ENCODE assay signal across 10 mouse cellular contexts in the genomic region with DNA sequence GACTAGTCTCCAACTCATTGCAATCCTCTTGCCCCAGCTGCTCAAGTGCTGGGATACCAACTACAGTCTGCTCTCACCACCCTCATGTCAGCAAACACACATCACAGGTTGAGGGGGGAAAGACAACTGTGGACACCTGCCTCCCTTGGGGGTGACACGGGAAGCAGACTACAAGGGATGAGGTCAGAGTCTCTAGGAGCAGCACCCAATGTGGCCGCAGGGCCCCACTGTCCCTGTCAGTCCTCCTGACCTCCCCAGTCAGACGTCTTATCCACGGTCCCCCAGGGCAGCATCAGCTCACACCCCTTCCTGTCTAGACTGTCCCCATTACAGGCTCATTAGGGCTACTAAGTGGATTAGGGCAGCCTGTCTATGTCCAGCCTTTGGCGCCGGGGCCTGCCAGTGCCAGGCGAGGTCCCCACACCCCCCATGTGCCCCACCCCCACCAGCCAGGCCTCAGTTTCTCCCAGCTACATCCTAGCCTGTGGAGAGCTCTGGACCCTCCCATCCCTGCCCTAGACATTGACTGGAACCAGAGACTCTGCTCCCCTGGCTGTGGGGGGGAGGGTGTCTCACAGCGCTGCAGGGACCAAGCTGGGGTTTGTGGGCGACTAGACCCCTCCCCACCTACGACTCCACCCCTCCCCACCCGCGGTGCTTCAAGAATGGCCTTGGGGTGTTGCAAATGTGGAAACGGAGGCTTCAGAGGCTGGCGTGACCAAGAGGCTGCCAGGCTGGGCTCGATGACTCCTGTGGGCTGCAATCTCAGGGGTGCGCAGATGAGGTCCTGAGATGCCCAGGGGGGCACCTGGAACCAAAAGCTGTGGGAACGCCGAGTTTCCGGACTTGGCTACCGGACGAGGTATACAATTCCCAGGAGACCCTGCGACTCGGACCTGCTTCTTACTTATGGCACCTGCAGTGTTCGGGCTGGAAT. TPM values are rescaled to one million over a fixed set of nuclear protein-coding genes. Genes with fewer than 3 reads are reported as not detected.
DNase-seq lines count a peak whose midpoint lies in the region; ATAC-seq lines count a peak whose summit lies in the region.
"Had no signal": no experiment of that assay in that cellular context is flagged by ENCODE, and none has a peak within 500 bp of the region (broad histone marks: within the 10 kb centered on the region; RNA-seq: fewer than 3 reads in every experiment).

No protein-coding gene starts in this region.

- H3K27ac ChIP-seq in heart, embryonic 12.5 days (ENCODE audit: poor library complexity, severe bottlenecking), result peak overlapping the region; percentile 76
- peak overlapping the region; percentile 29; the same call in 1 of the 2 replicates for H3K27ac ChIP-seq in heart, embryonic 16.5 days (ENCODE audit: low read length)
- peak overlapping the region; percentile 93 for H3K27ac ChIP-seq in macrophage

- peaks cover 96% of the 10 kb centered on the region for H3K4me1 ChIP-seq in heart, embryonic 12.5 days (replicated peaks)
- H3K4me1 ChIP-seq in heart, embryonic 16.5 days (ENCODE audit: control insufficient read depth, insufficient read depth, low read length), result peaks cover 71% of the 10 kb centered on the region

- DNase-seq in heart, adult 9 months (ENCODE audit: low spot score in 2 of 2), result no peak
- peak; percentile 68 for DNase-seq in MN1 (ENCODE audit: low spot score)
- DNase-seq in layer of hippocampus, adult 9-11 months, result no peak
- no peak for DNase-seq in right cerebral cortex, adult 2 months (ENCODE audit: low spot score in 2 of 2)
- DNase-seq in spleen, adult 18-20 months, result no peak

- H3K36me3 ChIP-seq in heart, embryonic 12.5 days, result peaks cover 57% of the 10 kb centered on the region
- H3K36me3 ChIP-seq in heart, embryonic 16.5 days (ENCODE audit: control insufficient read depth, insufficient read depth), result peaks cover 25% of the 10 kb centered on the region
- H3K36me3 ChIP-seq in macrophage (ENCODE audit: inconsistent target), result peaks cover 11% of the 10 kb centered on the region; the same call in 1 of the 2 replicates

- H3K9me3 ChIP-seq in heart, embryonic 12.5 days (replicated peaks), result no peaks in the 10 kb centered on the region
- no peaks in the 10 kb centered on the region for H3K9me3 ChIP-seq in heart, embryonic 16.5 days (replicated peaks; ENCODE audit: control insufficient read depth, low read length)

- H3K79me2 ChIP-seq in macrophage (ENCODE audit: inconsistent target), result peaks cover 64% of the 10 kb centered on the region

- ATAC-seq in heart, embryonic 12.5 days (ENCODE audit: insufficient number of reproducible peaks, low FRiP score), result no peak
- ATAC-seq in heart, embryonic 16.5 days (replicated peaks; ENCODE audit: extremely low read depth, insufficient read depth, low FRiP score), result no peak

- 0 out of 2 replicates have a peak, but pooled peaks cover 5% of the 10 kb centered on the region for H3K27me3 ChIP-seq in heart, embryonic 12.5 days (replicated peaks)
- H3K27me3 ChIP-seq in heart, embryonic 16.5 days (ENCODE audit: control insufficient read depth, insufficient read depth, low read length), result no peaks in the 10 kb centered on the region
- H3K27me3 ChIP-seq: Patski had no signal

- 21% methylated on average over 24 of the region's 24 CpGs for WGBS in heart, embryonic 12.5 days
- 35% methylated on average over 24 of the region's 24 CpGs for WGBS in heart, embryonic 16.5 days
- 58% methylated on average over 24 of the region's 24 CpGs for WGBS in macrophage (ENCODE audit: missing documents)

- H3K4me2 ChIP-seq in heart, embryonic 12.5 days, result peak overlapping the region; percentile 66
- peak overlapping the region; percentile 47 for H3K4me2 ChIP-seq in heart, embryonic 16.5 days (ENCODE audit: low read depth, low read length)

- H3K4me3 ChIP-seq in heart, embryonic 12.5 days, result peak overlapping the region; percentile 41
- H3K4me3 ChIP-seq in heart, embryonic 16.5 days (ENCODE audit: low read length), result peak overlapping the region; percentile 28
- H3K4me3 ChIP-seq in macrophage (ENCODE audit: inconsistent target), result peak overlapping the region; percentile 29
- H3K4me3 ChIP-seq: erythroblast, embryonic 14.5 days had no signal

- H3K9ac ChIP-seq in heart, embryonic 12.5 days, result peak overlapping the region; percentile 63
- peak overlapping the region; percentile 47 for H3K9ac ChIP-seq in heart, embryonic 16.5 days (ENCODE audit: low read length)

RNA-seq across cellular contexts. Expression of gene Smim24, which starts 13.9 kb away (rescaled TPM):
- polyA plus RNA-seq in heart, embryonic 12.5 days (2016; fragmentation: Nextera tagmentation; extraction: Ambion mirVana), result 2.9 and 4.3 TPM in 2 replicates
- 5.0 and 9.2 TPM in 2 replicates for polyA plus RNA-seq in heart, embryonic 16.5 days (2015; fragmentation: Nextera tagmentation; extraction: Ambion mirVana)
- 1 to 10 TPM in 19 of 26 experiments, under 1 TPM in 2, not detected in 5; 0.62 to 6.3 (median 2.6) TPM for total RNA-seq in macrophage (2018; cell fraction: chromatin; rRNA removed)
- 10 to 100 TPM in 25 of 26 experiments, 1 to 10 TPM in 1; 9.7 to 17.7 (median 13.3) TPM for total RNA-seq in macrophage (2018; cell fraction: cytosol; rRNA removed)
- 10 to 100 TPM in 1 of 26 experiments, 1 to 10 TPM in 25; 1.4 to 11.8 (median 5.5) TPM for total RNA-seq in macrophage (2018; cell fraction: nucleus; rRNA removed)
- 9.6 to 21.8 TPM (median 14.6 TPM) in 3 replicates for polyA plus RNA-seq in macrophage (2018)
- polyA plus RNA-seq: erythroblast, embryonic 14.5 days had no signal

RNA-seq across cellular contexts. Expression of gene Gm48552, which starts 18.0 kb away (rescaled TPM):
- polyA plus RNA-seq in heart, embryonic 12.5 days (2016; fragmentation: Nextera tagmentation; extraction: Ambion mirVana), result 1.2 and 1.8 TPM in 2 replicates
- 0.55 and 0.83 TPM in 2 replicates for polyA plus RNA-seq in heart, embryonic 16.5 days (2015; fragmentation: Nextera tagmentation; extraction: Ambion mirVana)
- 1 to 10 TPM in 17 of 26 experiments, not detected in 9; 1.1 to 5.7 (median 2.3) TPM for total RNA-seq in macrophage (2018; cell fraction: chromatin; rRNA removed)
- total RNA-seq in macrophage (2018; cell fraction: cytosol; rRNA removed), result 1 to 10 TPM in 1 of 26 experiments, under 1 TPM in 7, not detected in 18; 0.22 to 1.1 (median 0.36) TPM
- 1 to 10 TPM in 9 of 26 experiments, under 1 TPM in 1, not detected in 16; 0.63 to 8.6 (median 2.8) TPM for total RNA-seq in macrophage (2018; cell fraction: nucleus; rRNA removed)
- polyA plus RNA-seq in macrophage (2018), result 0.57 TPM in 1 of 3 replicates, not detected in the others

RNA-seq across cellular contexts. Expression of gene Gm48551, which starts 22.5 kb away (rescaled TPM):
- 1.9 and 2.2 TPM in 2 replicates for polyA plus RNA-seq in heart, embryonic 12.5 days (2016; fragmentation: Nextera tagmentation; extraction: Ambion mirVana)
- 2.1 and 2.6 TPM in 2 replicates for polyA plus RNA-seq in heart, embryonic 16.5 days (2015; fragmentation: Nextera tagmentation; extraction: Ambion mirVana)
- total RNA-seq in macrophage (2018; cell fraction: chromatin; rRNA removed), result 1 to 10 TPM in 22 of 26 experiments, under 1 TPM in 3, not detected in 1; 0.38 to 4.3 (median 2.4) TPM
- 1 to 10 TPM in 1 of 26 experiments, under 1 TPM in 25; 0.15 to 1.2 (median 0.53) TPM for total RNA-seq in macrophage (2018; cell fraction: cytosol; rRNA removed)
- total RNA-seq in macrophage (2018; cell fraction: nucleus; rRNA removed), result 1 to 10 TPM in 25 of 26 experiments, under 1 TPM in 1; 0.81 to 7.0 (median 2.7) TPM
- 0.07 to 1.0 TPM (median 0.46 TPM) in 3 replicates for polyA plus RNA-seq in macrophage (2018)

RNA-seq across cellular contexts. Expression of gene Dohh, which starts 22.5 kb away (rescaled TPM):
- 66.7 and 66.9 TPM in 2 replicates for polyA plus RNA-seq in heart, embryonic 12.5 days (2016; fragmentation: Nextera tagmentation; extraction: Ambion mirVana)
- 83.4 and 86.2 TPM in 2 replicates for polyA plus RNA-seq in heart, embryonic 16.5 days (2015; fragmentation: Nextera tagmentation; extraction: Ambion mirVana)
- total RNA-seq in macrophage (2018; cell fraction: chromatin; rRNA removed), result 10 to 100 TPM in 20 of 26 experiments, 1 to 10 TPM in 6; 5.0 to 26.5 (median 14.1) TPM
- total RNA-seq in macrophage (2018; cell fraction: cytosol; rRNA removed), result 10 to 100 TPM; 21.6 to 41.1 (median 29.6) TPM
- total RNA-seq in macrophage (2018; cell fraction: nucleus; rRNA removed), result 10 to 100 TPM in 24 of 26 experiments, 1 to 10 TPM in 2; 9.0 to 30.8 (median 16.6) TPM
- 21.0 to 48.1 TPM (median 32.0 TPM) in 3 replicates for polyA plus RNA-seq in macrophage (2018)

RNA-seq across cellular contexts. Expression of gene Fzr1, which starts 28.5 kb away (rescaled TPM):
- polyA plus RNA-seq in heart, embryonic 12.5 days (2016; fragmentation: Nextera tagmentation; extraction: Ambion mirVana), result 96.4 and 99.5 TPM in 2 replicates
- 74.6 and 82.8 TPM in 2 replicates for polyA plus RNA-seq in heart, embryonic 16.5 days (2015; fragmentation: Nextera tagmentation; extraction: Ambion mirVana)
- total RNA-seq in macrophage (2018; cell fraction: chromatin; rRNA removed), result 10 to 100 TPM; 37.1 to 93.5 (median 67.0) TPM
- 10 to 100 TPM; 14.6 to 29.0 (median 20.0) TPM for total RNA-seq in macrophage (2018; cell fraction: cytosol; rRNA removed)
- 10 to 100 TPM; 20.2 to 46.0 (median 34.3) TPM for total RNA-seq in macrophage (2018; cell fraction: nucleus; rRNA removed)
- polyA plus RNA-seq in macrophage (2018), result 12.9 to 17.0 TPM (median 15.3 TPM) in 3 replicates

Comparison
In these comparisons a context has a peak if more than half of its experiments do, and no peak if none do; other contexts are left out.
1. H3K27ac ChIP-seq: peak in every context shown above with its lines; median percentile 93 in macrophage; 76 in heart, embryonic 12.5 days; 29 in heart, embryonic 16.5 days.